Mouse (Mus musculus) thymus, adult 2 months (tissue): ENCODE data around the gene Gm49337.

Source experiments
- CTCF ChIP-seq: fragments of 200-500 bp; IDR thresholded peaks from 2 replicates; pipeline ENCODE4 v1.5.1; 2012; ENCODE audit warnings: mild to moderate bottlenecking, control low read depth, low read length, moderate library complexity, borderline replicate concordance; ENCODE audit not compliant: control insufficient read depth, poor library complexity, insufficient read depth; ENCODE audit errors: extremely low read depth
- POLR2A ChIP-seq: fragments of 200-500 bp; IDR thresholded peaks from 2 replicates; pipeline ENCODE4 v1.6.1; 2012; ENCODE audit warnings: mild to moderate bottlenecking, low read length, control low read depth, moderate library complexity; ENCODE audit not compliant: control insufficient read depth, poor library complexity, insufficient read depth; ENCODE audit errors: extremely low read depth

GRCm38 (mm10) chr4:116322127-116322526 is 148.9 kb downstream of the Gm49337 start:
- TF ChIP-seq POLR2A (no peak), CTCF (no peak)
